Mouse (Mus musculus) heart, embryonic 12.5 days (tissue): ENCODE results near the gene Aph1a. TPM values are rescaled to one million over a fixed set of nuclear protein-coding genes. Genes with fewer than 3 reads are reported as not detected.

ENCODE experiments used
- ATAC-seq: fragments of 200-750 bp; cut with Nextera tagmentation; 2 replicates; pipeline ENCODE4 v1.8.0; 2017; ENCODE audit warnings: moderate TSS enrichment, moderate library complexity; ENCODE audit not compliant: insufficient number of reproducible peaks, low FRiP score
- H3K27ac ChIP-seq: fragments of 300-500 bp; sonication (generic); 2 replicates; pipeline ENCODE4 v1.5.1; 2016; ENCODE audit warnings: mild to moderate bottlenecking, moderate library complexity; ENCODE audit not compliant: poor library complexity, severe bottlenecking
- H3K27me3 ChIP-seq: fragments of 300-500 bp; sonication (generic); replicated peaks from 2 replicates; pipeline ENCODE4 v1.6.1; 2016; ENCODE audit warnings: mild to moderate bottlenecking, moderate library complexity
- H3K36me3 ChIP-seq: fragments of 300-500 bp; sonication (generic); 2 replicates; pipeline ENCODE4 v1.6.1; 2016; ENCODE audit warnings: mild to moderate bottlenecking, moderate library complexity
- H3K4me1 ChIP-seq: fragments of 300-500 bp; sonication (generic); replicated peaks from 2 replicates; pipeline ENCODE4 v1.6.1; 2016; ENCODE audit warnings: mild to moderate bottlenecking
- H3K4me2 ChIP-seq: fragments of 300-500 bp; sonication (generic); 2 replicates; pipeline ENCODE4 v1.6.1; 2016; ENCODE audit warnings: mild to moderate bottlenecking, moderate library complexity
- H3K4me3 ChIP-seq: fragments of 300-500 bp; sonication (generic); 2 replicates; pipeline ENCODE4 v1.5.1; 2016; ENCODE audit warnings: mild to moderate bottlenecking
- H3K9ac ChIP-seq: fragments of 300-500 bp; sonication (generic); 2 replicates; pipeline ENCODE4 v1.6.1; 2016; ENCODE audit warnings: mild to moderate bottlenecking, moderate library complexity
- H3K9me3 ChIP-seq: fragments of 300-500 bp; sonication (generic); replicated peaks from 2 replicates; pipeline ENCODE4 v1.6.1; 2016; ENCODE audit warnings: mild to moderate bottlenecking, moderate library complexity
- WGBS: fragments of 180-500 bp; shearing (Covaris S2); methylation state at CpG from one replicate; pipeline ENCODE4 v1.1.7; 2016; 5-methylcytosine and 5-hydroxymethylcytosine counted together
- polyA plus RNA-seq: library from polyadenylated mRNA; unstranded; fragments of >200 nt; fragmentation: Nextera tagmentation; extraction: Ambion mirVana; gene quantifications from 2 replicates; pipeline ENCODE4 v1.2.1, GENCODE M21; 2016

Gene Aph1a
- polyA plus RNA-seq, 1 experiment from 2014 or later, result 33.8 TPM

GRCm38 (mm10) chr3:95865050-95865449, 28.7 kb upstream of the Aph1a start:
- peaks cover 56% of the 10 kb centered on the region for H3K36me3 ChIP-seq
- H3K4me3 ChIP-seq, result no peak overlapping the region
- H3K9me3 ChIP-seq, result no peaks in the 10 kb centered on the region
- no peak overlapping the region for H3K9ac ChIP-seq
- 79% methylated on average over 5 of the region's 5 CpGs for WGBS
- ATAC-seq, result no peak
- H3K27ac ChIP-seq, result no peak overlapping the region
- no peaks in the 10 kb centered on the region for H3K27me3 ChIP-seq
- peaks cover 3% of the 10 kb centered on the region; the same call in 1 of the 2 replicates for H3K4me1 ChIP-seq
- H3K4me2 ChIP-seq, result no peak overlapping the region

- Histone ChIP-seq H3K9me3 (no peaks in the 10 kb centered on the region), H3K4me3 (no peak overlapping the region), H3K27me3 (no peaks in the 10 kb centered on the region), H3K4me2 (no peak overlapping the region), H3K27ac (no peak overlapping the region), H3K9ac (no peak overlapping the region), H3K36me3 (peaks cover 58% of the 10 kb centered on the region), H3K4me1 (peaks cover 7% of the 10 kb centered on the region)
- 84% methylated on average over 20 of the region's 20 CpGs for WGBS
- no peak for ATAC-seq
Measured at GRCm38 (mm10) chr3:95865571-95865970, 28.2 kb upstream of the Aph1a start.

DNA sequence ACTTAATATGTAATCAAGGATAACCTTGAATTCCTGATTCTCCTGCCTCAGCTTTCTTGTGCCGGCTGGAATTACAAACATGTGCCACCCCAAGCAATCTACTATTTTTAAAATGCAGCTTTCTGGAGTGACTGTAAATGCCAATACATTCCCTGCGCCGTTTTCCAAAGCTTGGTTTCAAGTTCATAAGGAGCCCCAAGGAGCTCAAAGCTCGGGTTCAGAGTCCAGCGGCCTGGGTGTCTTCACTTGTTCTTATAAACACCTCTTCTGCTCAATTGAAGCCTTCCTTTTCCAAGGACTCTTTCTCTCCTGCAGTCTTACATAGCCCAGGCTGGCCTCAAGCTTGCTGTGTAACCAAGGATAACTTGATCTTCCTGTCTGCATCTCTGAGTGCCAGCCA, 27.7 kb upstream of the Aph1a start:
- no peak overlapping the region for H3K4me3 ChIP-seq
- ATAC-seq, result no peak
- H3K9me3 ChIP-seq, result no peaks in the 10 kb centered on the region
- H3K36me3 ChIP-seq, result peaks cover 58% of the 10 kb centered on the region
- H3K4me2 ChIP-seq, result no peak overlapping the region
- H3K4me1 ChIP-seq, result peaks cover 9% of the 10 kb centered on the region
- no peak overlapping the region for H3K27ac ChIP-seq
- 84% methylated on average over 5 of the region's 5 CpGs for WGBS
- no peaks in the 10 kb centered on the region for H3K27me3 ChIP-seq
- no peak overlapping the region for H3K9ac ChIP-seq

DNA sequence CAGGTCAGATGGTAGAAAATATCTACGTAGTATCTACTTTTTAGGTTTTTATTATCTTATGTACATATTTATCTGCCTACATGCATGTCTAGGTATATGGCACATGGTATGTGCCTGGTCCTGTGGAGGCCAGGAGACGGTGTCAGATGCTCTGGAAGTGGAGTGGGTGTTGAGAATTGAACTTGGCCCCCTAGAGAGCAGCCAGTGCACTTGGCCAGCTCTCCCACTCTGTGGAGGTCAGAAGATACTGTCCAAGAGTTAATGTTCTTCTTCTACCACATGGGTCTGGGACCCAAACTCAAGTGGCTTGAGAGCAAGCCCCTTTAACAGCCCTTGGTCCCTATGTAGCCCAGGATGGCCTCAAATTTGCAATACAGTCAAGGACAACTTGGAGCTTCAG, 26.4 kb upstream of the Aph1a start:
- peaks cover 54% of the 10 kb centered on the region for H3K36me3 ChIP-seq
- H3K4me1 ChIP-seq, result peaks cover 14% of the 10 kb centered on the region
- H3K27me3 ChIP-seq, result no peaks in the 10 kb centered on the region
- ATAC-seq, result no peak
- WGBS, result 84% methylated on average over 2 of the region's 2 CpGs
- H3K4me3 ChIP-seq, result no peak overlapping the region
- no peaks in the 10 kb centered on the region for H3K9me3 ChIP-seq
- H3K9ac ChIP-seq, result no peak overlapping the region
- H3K4me2 ChIP-seq, result no peak overlapping the region
- no peak overlapping the region for H3K27ac ChIP-seq

GRCm38 (mm10) chr3:95870976-95871375, 22.8 kb upstream of the Aph1a start:
- peaks cover 12% of the 10 kb centered on the region for H3K4me1 ChIP-seq
- peak overlapping the region; percentile 77 for H3K4me2 ChIP-seq
- H3K9me3 ChIP-seq, result no peaks in the 10 kb centered on the region
- H3K36me3 ChIP-seq, result peaks cover 36% of the 10 kb centered on the region
- 5% methylated on average over 15 of the region's 15 CpGs for WGBS
- H3K9ac ChIP-seq, result peak overlapping the region; percentile 85
- peak overlapping the region; percentile 81 for H3K4me3 ChIP-seq
- 0 out of 2 replicates have a peak, but pooled peaks have one; percentile 41 for ATAC-seq
- no peaks in the 10 kb centered on the region for H3K27me3 ChIP-seq
- peak overlapping the region; percentile 87 for H3K27ac ChIP-seq

DNA sequence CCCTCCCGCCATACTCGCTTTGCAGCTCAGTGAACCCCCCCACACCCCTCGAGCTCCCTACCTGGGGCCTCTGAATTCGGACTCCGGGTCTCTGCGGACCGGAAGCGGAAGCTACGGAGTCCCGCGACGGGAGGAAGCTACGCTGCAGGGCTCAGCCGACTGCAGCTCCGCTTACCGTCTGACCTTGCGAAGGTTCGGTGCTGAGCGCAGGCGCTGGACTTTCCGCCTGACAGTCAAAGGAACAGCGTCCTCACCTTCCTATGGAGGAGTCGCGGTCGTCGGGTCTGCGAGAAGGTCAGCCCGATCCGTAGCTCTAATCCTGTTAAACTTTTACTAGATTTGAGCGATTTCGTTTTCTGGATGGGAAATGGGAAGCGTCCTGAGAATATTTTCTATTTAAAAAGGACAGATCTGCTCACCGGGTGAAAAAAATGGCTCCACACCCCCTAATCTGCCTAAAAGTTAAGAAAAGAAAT, 22.3 kb upstream of the Aph1a start, which contains the start of gene Mrps21:
Gene Mrps21, minus strand, starts transcription at position 128 of the 476 bp plus-strand sequence.
- H3K9ac ChIP-seq, result peak within 1 kb of the TSS; percentile 85
- WGBS, result under 1% methylated on average over 33 of the region's 33 CpGs

DNA sequence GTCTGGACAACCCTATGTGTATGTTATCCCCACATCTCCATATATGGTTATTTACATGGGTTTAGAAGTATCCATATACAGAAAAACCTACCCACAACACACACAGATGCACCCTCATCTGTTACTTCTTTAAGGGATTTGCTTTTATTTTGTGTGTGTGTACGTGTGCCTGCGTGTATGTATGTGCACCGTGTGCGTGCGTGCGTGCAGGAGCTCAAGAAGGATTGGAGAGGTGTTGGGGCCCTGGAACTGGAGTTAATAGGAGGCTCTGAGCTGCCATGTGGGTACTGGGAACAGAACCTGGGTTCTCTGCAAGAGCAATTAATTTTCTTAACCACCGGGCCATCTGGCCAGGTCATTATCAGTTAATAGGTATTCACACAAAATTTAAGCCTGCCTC, 21.7 kb upstream of the Aph1a start:
- H3K9me3 ChIP-seq, result no peaks in the 10 kb centered on the region
- peaks cover 12% of the 10 kb centered on the region for H3K4me1 ChIP-seq
- no peak for ATAC-seq
- H3K9ac ChIP-seq, result peak overlapping the region; percentile 75
- WGBS, result 76% methylated on average over 7 of the region's 7 CpGs
- peak overlapping the region; percentile 75 for H3K4me2 ChIP-seq
- H3K36me3 ChIP-seq, result peaks cover 29% of the 10 kb centered on the region
- H3K27me3 ChIP-seq, result no peaks in the 10 kb centered on the region
- peak overlapping the region; percentile 6; the same call in 1 of the 2 replicates for H3K27ac ChIP-seq
- H3K4me3 ChIP-seq, result peak overlapping the region; percentile 81

More for the DNA sequence above, 22.3 kb upstream of the Aph1a start, which contains the start of gene Mrps21:
- H3K27me3 ChIP-seq, result no peaks in the 10 kb centered on the region
- ATAC-seq, result peak; percentile 93
- H3K4me1 ChIP-seq, result peaks cover 12% of the 10 kb centered on the region
- peak within 1 kb of the TSS; percentile 87 for H3K27ac ChIP-seq
- H3K9me3 ChIP-seq, result no peaks in the 10 kb centered on the region
- peak within 1 kb of the TSS; percentile 77 for H3K4me2 ChIP-seq
- peaks cover 35% of the 10 kb centered on the region for H3K36me3 ChIP-seq
- peak within 1 kb of the TSS; percentile 81 for H3K4me3 ChIP-seq

GRCm38 (mm10) chr3:95879063-95879462, 14.7 kb upstream of the Aph1a start:
- H3K9ac ChIP-seq, result no peak overlapping the region
- WGBS, result 85% methylated on average over 4 of the region's 4 CpGs

DNA sequence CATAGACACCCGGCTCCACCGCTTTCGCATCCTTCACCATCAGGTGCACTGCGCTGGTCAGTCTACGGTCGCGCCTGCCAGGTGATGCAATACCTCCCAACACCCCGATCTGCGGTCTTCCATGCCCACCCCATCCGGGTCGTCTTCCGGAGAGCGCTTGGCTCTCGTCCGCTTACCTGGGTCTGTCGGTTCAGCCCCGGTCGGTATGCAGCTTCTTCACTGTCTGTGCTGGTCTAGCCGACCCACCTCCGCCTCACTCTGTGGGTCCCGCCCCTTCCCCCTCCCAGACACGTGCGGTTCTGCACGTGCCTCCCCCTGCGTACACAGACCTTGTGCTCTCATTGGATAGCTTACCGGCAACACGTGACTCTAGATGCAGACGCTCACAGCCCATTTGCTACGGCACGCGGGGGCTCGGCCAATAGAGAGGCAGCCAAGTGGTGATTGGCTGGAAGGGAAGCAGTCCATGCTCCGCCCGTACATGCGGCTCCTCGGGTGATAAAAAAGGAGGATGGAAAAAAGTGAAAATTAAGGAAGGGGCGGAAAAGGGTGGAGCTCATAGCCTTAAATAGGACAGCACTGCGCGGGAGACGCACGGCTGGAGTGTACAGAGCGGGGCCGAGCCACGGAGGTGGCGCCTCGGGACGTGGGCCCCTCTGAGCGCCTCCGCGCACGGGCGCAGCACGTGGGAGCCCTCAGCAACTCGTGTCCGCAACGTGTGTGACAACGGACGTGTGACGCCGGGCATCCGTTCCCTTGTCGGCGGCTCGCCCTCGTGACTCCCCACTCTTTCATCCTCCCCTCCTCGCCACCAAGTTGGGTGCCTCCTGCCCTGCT, 11.6 kb upstream of the Aph1a start, which contains the start of gene Ciart:
Gene Ciart, minus strand, starts transcription at position 273 of the 837 bp plus-strand sequence.
- WGBS, result under 1% methylated on average over 66 of the region's 66 CpGs
- Histone ChIP-seq H3K4me3 (peak within 1 kb of the TSS; percentile 55), H3K27ac (peak within 1 kb of the TSS; percentile 54; the same call in 1 of the 2 replicates), H3K36me3 (peaks cover 17% of the 10 kb centered on the region), H3K9ac (peak within 1 kb of the TSS; percentile 66), H3K4me1 (peaks cover 9% of the 10 kb centered on the region; the same call in 1 of the 2 replicates), H3K4me2 (peak within 1 kb of the TSS; percentile 96), H3K9me3 (no peaks in the 10 kb centered on the region), H3K27me3 (no peaks in the 10 kb centered on the region)
- peak; percentile 98 for ATAC-seq

More at GRCm38 (mm10) chr3:95879063-95879462, 14.7 kb upstream of the Aph1a start:
- Histone ChIP-seq H3K4me1 (peaks cover 9% of the 10 kb centered on the region; the same call in 1 of the 2 replicates), H3K9me3 (no peaks in the 10 kb centered on the region), H3K36me3 (peaks cover 7% of the 10 kb centered on the region), H3K4me3 (no peak overlapping the region), H3K4me2 (no peak overlapping the region), H3K27ac (no peak overlapping the region), H3K27me3 (no peaks in the 10 kb centered on the region)
- ATAC-seq, result no peak

- Histone ChIP-seq H3K27ac (peak overlapping the region; percentile 54; the same call in 1 of the 2 replicates), H3K36me3 (peaks cover 23% of the 10 kb centered on the region), H3K4me1 (peaks cover 9% of the 10 kb centered on the region; the same call in 1 of the 2 replicates), H3K9me3 (no peaks in the 10 kb centered on the region), H3K27me3 (no peaks in the 10 kb centered on the region), H3K4me3 (peak overlapping the region; percentile 55), H3K4me2 (peak overlapping the region; percentile 96), H3K9ac (peak overlapping the region; percentile 66)
- 3% methylated on average over 24 of the region's 24 CpGs for WGBS
- no peak for ATAC-seq
Measured at GRCm38 (mm10) chr3:95882816-95883425, 10.8 kb upstream of the Aph1a start.

DNA sequence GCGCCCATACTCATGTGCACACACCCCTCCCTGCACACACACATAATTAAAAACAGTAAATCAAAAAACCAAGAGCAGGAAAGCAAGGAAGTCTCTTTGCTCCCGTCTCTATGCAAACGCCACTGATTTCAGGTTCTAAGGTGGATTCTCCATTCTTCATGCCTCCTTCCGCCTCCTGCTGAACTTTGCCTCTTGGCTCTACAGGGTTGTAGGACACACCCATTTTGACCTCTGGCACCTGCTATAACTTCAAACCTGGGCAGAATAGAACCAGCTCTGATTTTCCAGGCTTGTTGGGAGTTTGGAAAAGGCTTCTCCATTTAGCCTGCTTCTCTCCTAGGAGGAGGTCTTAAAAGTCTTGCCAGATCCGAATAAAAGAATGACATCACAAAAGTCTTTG, 9.4 kb upstream of the Aph1a start:
- no peak for ATAC-seq
- no peaks in the 10 kb centered on the region for H3K27me3 ChIP-seq
- H3K36me3 ChIP-seq, result peaks cover 23% of the 10 kb centered on the region
- H3K9me3 ChIP-seq, result no peaks in the 10 kb centered on the region
- no peak overlapping the region for H3K4me2 ChIP-seq
- H3K9ac ChIP-seq, result no peak overlapping the region
- 81% methylated on average over 5 of the region's 5 CpGs for WGBS
- H3K27ac ChIP-seq, result no peak overlapping the region
- H3K4me3 ChIP-seq, result no peak overlapping the region
- H3K4me1 ChIP-seq, result peaks cover 9% of the 10 kb centered on the region; the same call in 1 of the 2 replicates
